Mouse (Mus musculus): ENCODE results near the gene Rps8. TPM values are rescaled to one million over a fixed set of nuclear protein-coding genes. Genes with fewer than 3 reads are reported as not detected.

Gene Rps8
- polyA plus RNA-seq, 1 experiment from 2014 or later = 900 TPM

- Histone ChIP-seq H3K4me2 (ENCODE audit: low read length) (no peak overlapping the region), H3K4me1 (ENCODE audit: control insufficient read depth in 2 of 2, insufficient read depth in 2 of 2, low read length in 2 of 2) (peaks cover 14 to 19% of the 10 kb centered on the region in 2 experiments)
- 84% methylated on average over 33 of the region's 33 CpGs for WGBS
Measured at GRCm38 (mm10) chr4:117127991-117128686, 27.9 kb downstream of the Rps8 start.

GRCm38 (mm10) chr4:117126675-117127290 lies 29.3 kb downstream of the Rps8 start, which contains the start of gene Tctex1d4:
Gene Tctex1d4, plus strand, starts transcription at chr4:117126794.
- Histone ChIP-seq H3K27me3 (ENCODE audit: control insufficient read depth, insufficient read depth, low read length) (no peaks in the 10 kb centered on the region; the same call in 1 of the 2 replicates), H3K9ac (ENCODE audit: low read length) (peak within 1 kb of the TSS; percentile 47; the same call in 1 of the 2 replicates), H3K27ac (replicated peaks in 1 of 2; ENCODE audit: control insufficient read depth in 1 of 2, insufficient read depth in 1 of 2, low read depth in 2 of 2, low read length in 2 of 2) (peak within 1 kb of the TSS; percentile 88 to 89), H3K4me3 (ENCODE audit: control insufficient read depth in 1 of 2, insufficient read depth in 1 of 2, low read depth in 1 of 2, low read length in 2 of 2) (no peak within 1 kb of the TSS), H3K9me3 (ENCODE audit: control insufficient read depth, low read length) (no peaks in the 10 kb centered on the region), H3K4me2 (ENCODE audit: low read length) (no peak within 1 kb of the TSS), H3K36me3 (ENCODE audit: control insufficient read depth, insufficient read depth, low read length) (peaks cover 10% of the 10 kb centered on the region; the same call in 1 of the 2 replicates), H3K4me1 (ENCODE audit: control insufficient read depth in 2 of 2, insufficient read depth in 2 of 2, low read length in 2 of 2) (peaks cover 14 to 19% of the 10 kb centered on the region in 2 experiments)
- 69% methylated on average over 9 of the region's 9 CpGs for WGBS
- no peak for ATAC-seq (ENCODE audit: insufficient number of reproducible peaks, insufficient read depth, low FRiP score, low read depth)

More at GRCm38 (mm10) chr4:117127991-117128686, 27.9 kb downstream of the Rps8 start:
- ATAC-seq (ENCODE audit: insufficient number of reproducible peaks, insufficient read depth, low FRiP score, low read depth) = no peak
- H3K27ac ChIP-seq (replicated peaks in 1 of 2; ENCODE audit: control insufficient read depth in 1 of 2, insufficient read depth in 1 of 2, low read depth in 2 of 2, low read length in 2 of 2) = no peak overlapping the region
- no peaks in the 10 kb centered on the region for H3K9me3 ChIP-seq (ENCODE audit: control insufficient read depth, low read length)
- H3K9ac ChIP-seq (ENCODE audit: low read length) = no peak overlapping the region
- peaks cover 9% of the 10 kb centered on the region for H3K27me3 ChIP-seq (ENCODE audit: control insufficient read depth, insufficient read depth, low read length)
- H3K4me3 ChIP-seq (ENCODE audit: control insufficient read depth in 1 of 2, insufficient read depth in 1 of 2, low read depth in 1 of 2, low read length in 2 of 2) = no peak overlapping the region
- H3K36me3 ChIP-seq (ENCODE audit: control insufficient read depth, insufficient read depth, low read length) = peaks cover 10% of the 10 kb centered on the region; the same call in 1 of the 2 replicates

GRCm38 (mm10) chr4:117125910-117126674 lies 30.0 kb downstream of the Rps8 start:
- peak; percentile 79 for ATAC-seq (ENCODE audit: insufficient number of reproducible peaks, insufficient read depth, low FRiP score, low read depth)
- WGBS = 37% methylated on average over 15 of the region's 15 CpGs
- Histone ChIP-seq H3K27me3 (ENCODE audit: control insufficient read depth, insufficient read depth, low read length) (no peaks in the 10 kb centered on the region), H3K36me3 (ENCODE audit: control insufficient read depth, insufficient read depth, low read length) (peaks cover 10% of the 10 kb centered on the region; the same call in 1 of the 2 replicates), H3K27ac (replicated peaks in 1 of 2; ENCODE audit: control insufficient read depth in 1 of 2, insufficient read depth in 1 of 2, low read depth in 2 of 2, low read length in 2 of 2) (peak overlapping the region; percentile 88 to 89), H3K9me3 (ENCODE audit: control insufficient read depth, low read length) (no peaks in the 10 kb centered on the region), H3K4me3 (ENCODE audit: control insufficient read depth in 1 of 2, insufficient read depth in 1 of 2, low read depth in 1 of 2, low read length in 2 of 2) (no peak overlapping the region), H3K4me2 (ENCODE audit: low read length) (no peak overlapping the region), H3K9ac (ENCODE audit: low read length) (no peak overlapping the region; the same call in 1 of the 2 replicates), H3K4me1 (ENCODE audit: control insufficient read depth in 2 of 2, insufficient read depth in 2 of 2, low read length in 2 of 2) (peaks cover 14 to 19% of the 10 kb centered on the region in 2 experiments)

GRCm38 (mm10) chr4:117125348-117125909 lies 30.6 kb downstream of the Rps8 start, which contains the start of gene Btbd19:
Gene Btbd19, minus strand, starts transcription at chr4:117125725.
- H3K4me1 ChIP-seq (ENCODE audit: control insufficient read depth in 2 of 2, insufficient read depth in 2 of 2, low read length in 2 of 2) = peaks cover 14 to 19% of the 10 kb centered on the region in 2 experiments
- peak within 1 kb of the TSS; percentile 47 for H3K9ac ChIP-seq (ENCODE audit: low read length)
- H3K9me3 ChIP-seq (ENCODE audit: control insufficient read depth, low read length) = no peaks in the 10 kb centered on the region
- ATAC-seq (ENCODE audit: insufficient number of reproducible peaks, insufficient read depth, low FRiP score, low read depth) = peak; percentile 33; the same call in 1 of the 2 replicates
- no peaks in the 10 kb centered on the region for H3K27me3 ChIP-seq (ENCODE audit: control insufficient read depth, insufficient read depth, low read length)
- WGBS = 40% methylated on average over 8 of the region's 8 CpGs
- H3K4me2 ChIP-seq (ENCODE audit: low read length) = peak within 1 kb of the TSS; percentile 16; the same call in 1 of the 2 replicates
- H3K27ac ChIP-seq (replicated peaks in 1 of 2; ENCODE audit: control insufficient read depth in 1 of 2, insufficient read depth in 1 of 2, low read depth in 2 of 2, low read length in 2 of 2) = peak within 1 kb of the TSS; percentile 88 to 89
- H3K4me3 ChIP-seq (ENCODE audit: control insufficient read depth in 1 of 2, insufficient read depth in 1 of 2, low read depth in 1 of 2, low read length in 2 of 2) = no peak within 1 kb of the TSS
- peaks cover 10% of the 10 kb centered on the region; the same call in 1 of the 2 replicates for H3K36me3 ChIP-seq (ENCODE audit: control insufficient read depth, insufficient read depth, low read length)

GRCm38 (mm10) chr4:117124518-117125347 lies 31.3 kb downstream of the Rps8 start:
- WGBS = 50% methylated on average over 14 of the region's 14 CpGs

GRCm38 (mm10) chr4:117124218-117124517 lies 31.9 kb downstream of the Rps8 start:
- 65% methylated on average over 3 of the region's 3 CpGs for WGBS
- no peak overlapping the region for H3K4me2 ChIP-seq (ENCODE audit: low read length)
- H3K27ac ChIP-seq (replicated peaks in 1 of 2; ENCODE audit: control insufficient read depth in 1 of 2, insufficient read depth in 1 of 2, low read depth in 2 of 2, low read length in 2 of 2) = peak overlapping the region in 1 of 2 experiments; percentile 89; a peak in 1 of 4 replicates

More at GRCm38 (mm10) chr4:117124518-117125347, 31.3 kb downstream of the Rps8 start:
- Histone ChIP-seq H3K4me3 (ENCODE audit: control insufficient read depth in 1 of 2, insufficient read depth in 1 of 2, low read depth in 1 of 2, low read length in 2 of 2) (no peak overlapping the region), H3K36me3 (ENCODE audit: control insufficient read depth, insufficient read depth, low read length) (peaks cover 10% of the 10 kb centered on the region; the same call in 1 of the 2 replicates), H3K4me2 (ENCODE audit: low read length) (peak overlapping the region; percentile 16; the same call in 1 of the 2 replicates), H3K9ac (ENCODE audit: low read length) (peak overlapping the region; percentile 47; the same call in 1 of the 2 replicates), H3K27me3 (ENCODE audit: control insufficient read depth, insufficient read depth, low read length) (no peaks in the 10 kb centered on the region), H3K9me3 (ENCODE audit: control insufficient read depth, low read length) (no peaks in the 10 kb centered on the region), H3K4me1 (ENCODE audit: control insufficient read depth in 2 of 2, insufficient read depth in 2 of 2, low read length in 2 of 2) (peaks cover 18 to 21% of the 10 kb centered on the region in 2 experiments), H3K27ac (replicated peaks in 1 of 2; ENCODE audit: control insufficient read depth in 1 of 2, insufficient read depth in 1 of 2, low read depth in 2 of 2, low read length in 2 of 2) (peak overlapping the region; percentile 88 to 89)
- no peak for ATAC-seq (ENCODE audit: insufficient number of reproducible peaks, insufficient read depth, low FRiP score, low read depth)

More at GRCm38 (mm10) chr4:117124218-117124517, 31.9 kb downstream of the Rps8 start:
- H3K36me3 ChIP-seq (ENCODE audit: control insufficient read depth, insufficient read depth, low read length) = peaks cover 10% of the 10 kb centered on the region; the same call in 1 of the 2 replicates
- H3K9me3 ChIP-seq (ENCODE audit: control insufficient read depth, low read length) = no peaks in the 10 kb centered on the region
- H3K9ac ChIP-seq (ENCODE audit: low read length) = no peak overlapping the region
- no peaks in the 10 kb centered on the region for H3K27me3 ChIP-seq (ENCODE audit: control insufficient read depth, insufficient read depth, low read length)
- ATAC-seq (ENCODE audit: insufficient number of reproducible peaks, insufficient read depth, low FRiP score, low read depth) = no peak
- H3K4me1 ChIP-seq (ENCODE audit: control insufficient read depth in 2 of 2, insufficient read depth in 2 of 2, low read length in 2 of 2) = peaks cover 19 to 21% of the 10 kb centered on the region in 2 experiments
- H3K4me3 ChIP-seq (ENCODE audit: control insufficient read depth in 1 of 2, insufficient read depth in 1 of 2, low read depth in 1 of 2, low read length in 2 of 2) = no peak overlapping the region

All from heart, embryonic 14.5 days (tissue).